Mouse (Mus musculus) spleen, postnatal 4 days (tissue): ENCODE results near the gene Arid1b.

Experiments
- DNase-seq, 2 experiments: peaks; one replicate each; pipeline ENCODE4 v3.0.0; 2022; ENCODE audit warnings: low spot score in 2 of 2

Arid1b gene

DNA sequence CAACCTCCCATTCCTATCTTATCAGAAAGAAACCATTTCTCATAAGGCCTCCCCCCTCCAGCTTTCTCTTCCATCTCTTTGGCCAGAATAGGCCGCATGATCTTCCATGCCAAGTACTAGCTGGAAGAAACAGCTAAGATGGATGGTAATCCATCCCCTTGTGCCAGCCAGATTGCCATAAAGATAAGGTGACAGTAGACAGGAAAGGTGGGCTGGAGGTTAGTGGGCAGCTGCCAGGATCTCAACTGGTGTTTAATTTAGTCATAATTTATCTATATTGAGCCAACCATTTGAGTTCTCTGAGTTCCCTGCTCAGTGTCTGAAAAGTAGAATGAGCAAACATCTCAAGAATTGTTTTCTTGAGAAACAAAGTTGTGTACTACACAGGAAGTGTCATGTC lies 391.6 kb downstream of the Arid1b start:
- no peak for DNase-seq

- DNase-seq, result no peak
These were observed 392.9 kb downstream of the Arid1b start for GRCm38 (mm10) chr17:5386885-5387545.

GRCm38 (mm10) chr17:5388351-5388750 lies 394.2 kb downstream of the Arid1b start:
- DNase-seq, result no peak

- DNase-seq, result no peak
These were observed 396.6 kb downstream of the Arid1b start for GRCm38 (mm10) chr17:5390682-5391081.

- no peak for DNase-seq
These were observed 401.5 kb downstream of the Arid1b start for GRCm38 (mm10) chr17:5395454-5396205.

GRCm38 (mm10) chr17:5396213-5396612 lies 402.1 kb downstream of the Arid1b start:
- no peak for DNase-seq
